Mouse (Mus musculus) olfactory bulb, adult 2 months (tissue): ENCODE data around the gene Rpl18. TPM values are rescaled to one million over a fixed set of nuclear protein-coding genes. Genes with fewer than 3 reads are reported as not detected.

Experiments used
- H3K27ac ChIP-seq: fragments of 200-500 bp; 2 replicates; pipeline ENCODE4 v1.5.1; 2012; ENCODE audit warnings: low read depth, low read length; ENCODE audit not compliant: insufficient read depth
- H3K4me1 ChIP-seq: fragments of 200-500 bp; 2 replicates; pipeline ENCODE4 v1.6.1; 2012; ENCODE audit warnings: low read length; ENCODE audit not compliant: control insufficient read depth, insufficient read depth
- H3K4me3 ChIP-seq: fragments of 200-500 bp; 2 replicates; pipeline ENCODE4 v1.5.1; 2012; ENCODE audit warnings: mild to moderate bottlenecking, low read depth, low read length, moderate library complexity; ENCODE audit not compliant: insufficient read depth
- CTCF ChIP-seq: fragments of 200-500 bp; IDR thresholded peaks from 2 replicates; pipeline ENCODE4 v1.5.1; 2012; ENCODE audit warnings: low read depth, mild to moderate bottlenecking, low read length, moderate library complexity; ENCODE audit not compliant: insufficient read depth
- POLR2A ChIP-seq: fragments of 200-500 bp; IDR thresholded peaks from 2 replicates; pipeline ENCODE4 v1.6.1; 2012; ENCODE audit warnings: mild to moderate bottlenecking, low read depth, low read length, moderate library complexity; ENCODE audit not compliant: insufficient read depth
- WGBS: fragments of 180-500 bp; shearing (Covaris S2); methylation state at CpG from one replicate; pipeline ENCODE4 v1.1.7; 2018; 5-methylcytosine and 5-hydroxymethylcytosine counted together
- polyA plus RNA-seq: library from polyadenylated mRNA; stranded (reverse); fragments of >200 nt; gene quantifications from 2 replicates; pipeline ENCODE4 v1.2.4, GENCODE M21; 2012; ENCODE audit warnings: low replicate concordance; ENCODE audit not compliant: missing spikeins, insufficient read depth, insufficient read length

The Rpl18 gene
- polyA plus RNA-seq, 1 experiment: not detected

GRCm38 (mm10) chr7:45682144-45683126 is 32.8 kb upstream of the Rpl18 start:
- WGBS: 29% methylated on average over 14 of the region's 14 CpGs
- H3K27ac ChIP-seq: peak overlapping the region; percentile 64; the same call in 1 of the 2 replicates

GRCm38 (mm10) chr7:45683396-45684050 is 31.7 kb upstream of the Rpl18 start, which contains the start of gene Ntn5:
Ntn5 (plus strand) TSS chr7:45684022.
- no peak within 1 kb of the TSS for H3K27ac ChIP-seq
- H3K4me1 ChIP-seq: peaks cover 7% of the 10 kb centered on the region
- H3K4me3 ChIP-seq: no peak within 1 kb of the TSS
- WGBS: 82% methylated on average over 7 of the region's 7 CpGs
- TF ChIP-seq POLR2A: no peak
- no peak for TF ChIP-seq CTCF

More at GRCm38 (mm10) chr7:45682144-45683126, 32.8 kb upstream of the Rpl18 start:
- peak; percentile 94 for TF ChIP-seq CTCF
- TF ChIP-seq POLR2A: no peak
- Histone ChIP-seq H3K4me3 (peak overlapping the region; percentile 38), H3K4me1 (peaks cover 7% of the 10 kb centered on the region)

DNA sequence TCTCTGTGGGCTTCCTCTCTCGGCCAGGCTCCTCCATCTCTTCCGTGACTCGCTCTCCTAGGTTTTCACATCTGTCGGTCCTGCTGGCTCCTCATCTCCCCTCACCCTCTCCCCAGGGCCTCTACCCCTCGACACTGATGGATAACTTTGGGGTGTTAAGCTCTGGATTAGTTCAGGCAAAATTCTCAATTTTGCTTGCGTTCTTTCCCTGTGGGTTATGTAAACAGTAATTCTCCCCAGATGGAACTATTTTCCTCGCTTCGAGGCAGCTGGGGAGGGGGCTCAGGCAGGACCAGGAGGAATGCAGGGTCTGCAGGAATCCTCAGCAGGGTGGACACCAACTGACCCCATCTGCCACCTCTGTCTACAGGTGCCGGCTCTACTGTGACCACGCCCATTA is 29.4 kb upstream of the Rpl18 start:
- TF ChIP-seq POLR2A: no peak
- TF ChIP-seq CTCF: no peak
- WGBS: 74% methylated on average over 10 of the region's 10 CpGs
- H3K27ac ChIP-seq: no peak overlapping the region
- no peak overlapping the region for H3K4me3 ChIP-seq
- H3K4me1 ChIP-seq: peaks cover 17% of the 10 kb centered on the region

GRCm38 (mm10) chr7:45686841-45687240 is 28.4 kb upstream of the Rpl18 start:
- Histone ChIP-seq H3K4me3 (no peak overlapping the region), H3K27ac (no peak overlapping the region), H3K4me1 (peaks cover 20% of the 10 kb centered on the region)
- 83% methylated on average over 3 of the region's 3 CpGs for WGBS
- TF ChIP-seq CTCF (no peak), POLR2A (no peak)

DNA sequence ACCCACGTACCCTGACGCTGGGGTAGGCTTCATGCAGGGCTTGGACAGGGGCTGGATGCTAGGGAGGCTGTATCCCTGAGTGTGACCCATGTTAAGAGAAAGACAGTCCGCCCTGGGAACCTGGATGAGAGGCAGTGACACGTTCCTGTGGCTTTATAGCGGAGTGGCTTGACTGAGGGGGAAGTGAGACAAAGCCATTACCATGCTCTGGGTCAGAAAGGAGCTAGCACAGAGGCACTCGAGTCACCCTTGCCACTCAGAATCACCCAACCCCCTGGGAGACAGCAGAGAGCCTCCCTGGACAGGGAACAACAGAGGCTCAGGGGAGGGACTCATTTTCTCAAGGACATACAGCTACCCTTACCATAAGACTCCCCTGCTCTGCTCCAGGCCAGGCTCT is 26.2 kb upstream of the Rpl18 start:
- Histone ChIP-seq H3K4me1 (peaks cover 13% of the 10 kb centered on the region), H3K27ac (no peak overlapping the region), H3K4me3 (no peak overlapping the region)
- WGBS: 79% methylated on average over 6 of the region's 6 CpGs
- TF ChIP-seq CTCF (no peak), POLR2A (no peak)

GRCm38 (mm10) chr7:45689800-45690199 is 25.5 kb upstream of the Rpl18 start:
- WGBS: 38% methylated on average over 11 of the region's 11 CpGs
- Histone ChIP-seq H3K4me1 (peaks cover 15% of the 10 kb centered on the region), H3K27ac (no peak overlapping the region), H3K4me3 (no peak overlapping the region)
- TF ChIP-seq CTCF (no peak), POLR2A (no peak)

DNA sequence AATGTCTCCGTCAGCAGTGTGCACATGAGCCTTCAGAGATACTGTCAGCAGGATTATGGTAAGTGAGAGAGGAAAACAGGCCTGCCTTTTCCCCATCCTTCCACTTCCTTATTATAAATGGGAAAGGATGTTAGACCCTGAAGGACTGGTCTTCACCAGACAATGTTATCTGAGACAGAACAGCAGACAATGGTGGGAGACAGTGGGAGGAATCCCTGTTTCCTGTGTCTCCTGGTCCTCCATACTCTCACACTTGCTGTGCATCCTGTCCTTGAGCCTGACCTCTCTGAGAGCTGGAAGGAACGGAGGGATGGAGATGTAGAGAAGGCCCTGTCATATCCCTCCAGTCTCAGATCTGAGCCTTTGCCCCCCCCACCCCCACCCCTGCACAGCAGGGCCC is 22.9 kb upstream of the Rpl18 start:
- Histone ChIP-seq H3K27ac (no peak overlapping the region), H3K4me3 (no peak overlapping the region), H3K4me1 (peaks cover 17% of the 10 kb centered on the region)
- TF ChIP-seq POLR2A (no peak), CTCF (no peak)
- WGBS: 87% methylated on average over 2 of the region's 2 CpGs

- Histone ChIP-seq H3K4me1 (peaks cover 20% of the 10 kb centered on the region), H3K4me3 (no peak within 1 kb of the TSS), H3K27ac (no peak within 1 kb of the TSS)
- WGBS: 92% methylated on average over 50 of the region's 50 CpGs
- TF ChIP-seq CTCF: no peak
Measured at GRCm38 (mm10) chr7:45693921-45694591, 21.2 kb upstream of the Rpl18 start, which contains the start of gene Sec1. Sec1 (minus strand) TSS chr7:45694402.

- no peak overlapping the region for H3K4me3 ChIP-seq
- no peak for TF ChIP-seq POLR2A
- 23% methylated on average over 6 of the region's 6 CpGs for WGBS
- no peak overlapping the region for H3K27ac ChIP-seq
- peaks cover 20% of the 10 kb centered on the region for H3K4me1 ChIP-seq
Measured at GRCm38 (mm10) chr7:45695098-45695497, 20.2 kb upstream of the Rpl18 start.
